Mouse (Mus musculus): ENCODE results near the gene Tspan14. TPM values are rescaled to one million over a fixed set of nuclear protein-coding genes. Genes with fewer than 3 reads are reported as not detected.

Tspan14 gene
- polyA plus RNA-seq, 1 experiment: 58.8 TPM

- Histone ChIP-seq H3K4me1 (ENCODE audit: control insufficient read depth, insufficient read depth, low read length) (peaks cover 11% of the 10 kb centered on the region), H3K4me3 (ENCODE audit: low read depth, low read length) (no peak overlapping the region), H3K27ac (ENCODE audit: insufficient read depth, low read length) (no peak overlapping the region), H3K27me3 (ENCODE audit: control insufficient read depth, insufficient read depth, low read length, poor library complexity, severe bottlenecking) (no peaks in the 10 kb centered on the region), H3K9me3 (replicated peaks; ENCODE audit: control insufficient read depth, insufficient read depth, low read length, poor library complexity, severe bottlenecking) (no peaks in the 10 kb centered on the region), H3K9ac (ENCODE audit: low read depth, poor library complexity, severe bottlenecking) (no peak overlapping the region), H3K36me3 (ENCODE audit: control insufficient read depth, insufficient read depth, low read length, poor library complexity, severe bottlenecking) (no peaks in the 10 kb centered on the region)
- TF ChIP-seq CTCF (IDR thresholded peaks at IDR 0.05; ENCODE audit: low read depth, low read length) (no peak), EP300 (IDR thresholded peaks at IDR 0.05; ENCODE audit: insufficient read depth, low read depth, low read length) (no peak), POLR2A (IDR thresholded peaks at IDR 0.05; ENCODE audit: insufficient read depth, low read length) (no peak)
These were observed 3.0 kb downstream of the Tspan14 start for GRCm38 (mm10) chr14:40963501-40964213.

- H3K9ac ChIP-seq (ENCODE audit: low read depth, poor library complexity, severe bottlenecking): no peak overlapping the region
- no peak for TF ChIP-seq CTCF (IDR thresholded peaks at IDR 0.05; ENCODE audit: low read depth, low read length)
- no peak for TF ChIP-seq POLR2A (IDR thresholded peaks at IDR 0.05; ENCODE audit: insufficient read depth, low read length)
- no peak for TF ChIP-seq EP300 (IDR thresholded peaks at IDR 0.05; ENCODE audit: insufficient read depth, low read depth, low read length)
- H3K27me3 ChIP-seq (ENCODE audit: control insufficient read depth, insufficient read depth, low read length, poor library complexity, severe bottlenecking): no peaks in the 10 kb centered on the region
- H3K9me3 ChIP-seq (replicated peaks; ENCODE audit: control insufficient read depth, insufficient read depth, low read length, poor library complexity, severe bottlenecking): no peaks in the 10 kb centered on the region
- no peaks in the 10 kb centered on the region for H3K36me3 ChIP-seq (ENCODE audit: control insufficient read depth, insufficient read depth, low read length, poor library complexity, severe bottlenecking)
- peak overlapping the region; percentile 22 for H3K4me3 ChIP-seq (ENCODE audit: low read depth, low read length)
- peaks cover 11% of the 10 kb centered on the region for H3K4me1 ChIP-seq (ENCODE audit: control insufficient read depth, insufficient read depth, low read length)
- H3K27ac ChIP-seq (ENCODE audit: insufficient read depth, low read length): no peak overlapping the region
These were observed 4.0 kb downstream of the Tspan14 start for GRCm38 (mm10) chr14:40962365-40963290.

- TF ChIP-seq POLR2A (IDR thresholded peaks at IDR 0.05; ENCODE audit: insufficient read depth, low read length) (no peak), CTCF (IDR thresholded peaks at IDR 0.05; ENCODE audit: low read depth, low read length) (no peak), EP300 (IDR thresholded peaks at IDR 0.05; ENCODE audit: insufficient read depth, low read depth, low read length) (no peak)
- no peaks in the 10 kb centered on the region for H3K9me3 ChIP-seq (replicated peaks; ENCODE audit: control insufficient read depth, insufficient read depth, low read length, poor library complexity, severe bottlenecking)
- 0 out of 2 replicates have a peak overlapping the region, but pooled peaks have one; percentile 7 for H3K27ac ChIP-seq (ENCODE audit: insufficient read depth, low read length)
- H3K27me3 ChIP-seq (ENCODE audit: control insufficient read depth, insufficient read depth, low read length, poor library complexity, severe bottlenecking): no peaks in the 10 kb centered on the region
- no peak overlapping the region for H3K9ac ChIP-seq (ENCODE audit: low read depth, poor library complexity, severe bottlenecking)
- H3K4me1 ChIP-seq (ENCODE audit: control insufficient read depth, insufficient read depth, low read length): peaks cover 14% of the 10 kb centered on the region
- no peaks in the 10 kb centered on the region for H3K36me3 ChIP-seq (ENCODE audit: control insufficient read depth, insufficient read depth, low read length, poor library complexity, severe bottlenecking)
- H3K4me3 ChIP-seq (ENCODE audit: low read depth, low read length): no peak overlapping the region
These were observed 6.4 kb downstream of the Tspan14 start for GRCm38 (mm10) chr14:40960237-40960636.

GRCm38 (mm10) chr14:40959586-40959985, 7.0 kb downstream of the Tspan14 start:
- Histone ChIP-seq H3K9me3 (replicated peaks; ENCODE audit: control insufficient read depth, insufficient read depth, low read length, poor library complexity, severe bottlenecking) (no peaks in the 10 kb centered on the region), H3K9ac (ENCODE audit: low read depth, poor library complexity, severe bottlenecking) (no peak overlapping the region), H3K36me3 (ENCODE audit: control insufficient read depth, insufficient read depth, low read length, poor library complexity, severe bottlenecking) (no peaks in the 10 kb centered on the region), H3K4me1 (ENCODE audit: control insufficient read depth, insufficient read depth, low read length) (peaks cover 10% of the 10 kb centered on the region), H3K4me3 (ENCODE audit: low read depth, low read length) (no peak overlapping the region), H3K27me3 (ENCODE audit: control insufficient read depth, insufficient read depth, low read length, poor library complexity, severe bottlenecking) (no peaks in the 10 kb centered on the region), H3K27ac (ENCODE audit: insufficient read depth, low read length) (peak overlapping the region; percentile 90)
- TF ChIP-seq POLR2A (IDR thresholded peaks at IDR 0.05; ENCODE audit: insufficient read depth, low read length): no peak
- no peak for TF ChIP-seq CTCF (IDR thresholded peaks at IDR 0.05; ENCODE audit: low read depth, low read length)
- TF ChIP-seq EP300 (IDR thresholded peaks at IDR 0.05; ENCODE audit: insufficient read depth, low read depth, low read length): no peak

- Histone ChIP-seq H3K4me3 (ENCODE audit: low read depth, low read length) (no peak overlapping the region), H3K4me1 (ENCODE audit: control insufficient read depth, insufficient read depth, low read length) (peaks cover 11% of the 10 kb centered on the region), H3K36me3 (ENCODE audit: control insufficient read depth, insufficient read depth, low read length, poor library complexity, severe bottlenecking) (no peaks in the 10 kb centered on the region), H3K9me3 (replicated peaks; ENCODE audit: control insufficient read depth, insufficient read depth, low read length, poor library complexity, severe bottlenecking) (no peaks in the 10 kb centered on the region), H3K27ac (ENCODE audit: insufficient read depth, low read length) (peak overlapping the region; percentile 90), H3K27me3 (ENCODE audit: control insufficient read depth, insufficient read depth, low read length, poor library complexity, severe bottlenecking) (no peaks in the 10 kb centered on the region), H3K9ac (ENCODE audit: low read depth, poor library complexity, severe bottlenecking) (no peak overlapping the region)
- TF ChIP-seq CTCF (IDR thresholded peaks at IDR 0.05; ENCODE audit: low read depth, low read length) (no peak), EP300 (IDR thresholded peaks at IDR 0.05; ENCODE audit: insufficient read depth, low read depth, low read length) (no peak), POLR2A (IDR thresholded peaks at IDR 0.05; ENCODE audit: insufficient read depth, low read length) (no peak)
These were observed 7.6 kb downstream of the Tspan14 start for GRCm38 (mm10) chr14:40958986-40959381.

Data from ES-Bruce4 (cell line).